Mouse (Mus musculus): ENCODE data around the gene Kcnk7. TPM values are rescaled to one million over a fixed set of nuclear protein-coding genes. Genes with fewer than 3 reads are reported as not detected.

Kcnk7 gene
- polyA plus RNA-seq, 1 experiment from 2014 or later: not detected

DNA sequence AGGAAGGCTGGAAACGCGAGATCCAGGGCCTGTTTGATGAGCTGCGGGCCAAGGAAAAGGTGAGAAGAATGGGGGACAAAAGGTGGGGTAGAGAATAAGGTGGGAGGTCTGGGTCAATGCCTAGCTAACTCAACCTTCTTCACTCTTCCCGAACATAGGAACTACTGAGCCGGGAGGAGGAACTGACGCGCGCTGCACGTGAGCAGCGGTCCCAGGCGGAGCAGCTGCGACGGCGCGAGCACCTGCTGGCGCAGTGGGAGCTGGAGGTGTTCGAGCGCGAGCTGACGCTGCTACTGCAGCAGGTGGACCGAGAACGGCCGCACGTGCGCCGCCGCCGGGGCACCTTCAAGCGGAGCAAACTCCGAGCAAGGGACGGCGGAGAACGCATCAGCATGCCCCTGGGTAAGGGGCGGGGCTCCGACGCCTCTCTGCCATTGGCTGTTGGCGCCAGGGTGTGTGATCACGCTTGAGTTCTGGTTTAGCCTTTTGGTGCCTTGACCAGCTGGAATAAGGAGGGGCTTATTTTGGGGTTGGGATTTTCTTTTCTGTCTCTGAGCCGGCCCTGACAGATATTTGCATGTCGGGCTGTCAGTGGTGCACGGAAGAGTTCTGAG is 8.2 kb upstream of the Kcnk7 start:
- peak; percentile 57 for DNase-seq (ENCODE audit: low spot score)
- peak overlapping the region; percentile 48 for H3K4me2 ChIP-seq (ENCODE audit: low read depth)
- H3K9ac ChIP-seq (ENCODE audit: low read length): peak overlapping the region; percentile 33; the same call in 1 of the 2 replicates
- peak overlapping the region; percentile 20; the same call in 1 of the 2 replicates for H3K4me3 ChIP-seq (ENCODE audit: low read depth, low read length)
- H3K36me3 ChIP-seq (ENCODE audit: control insufficient read depth, insufficient read depth, low read length): peaks cover 18% of the 10 kb centered on the region
- no peaks in the 10 kb centered on the region for H3K9me3 ChIP-seq (ENCODE audit: control insufficient read depth, low read length)
- 6% methylated on average over 41 of the region's 41 CpGs for WGBS
- no peak overlapping the region for H3K27ac ChIP-seq (ENCODE audit: low read depth, low read length)
- H3K4me1 ChIP-seq (ENCODE audit: control insufficient read depth, insufficient read depth, low read length): peaks cover 15% of the 10 kb centered on the region
- peak; percentile 45; the same call in 1 of the 2 replicates for ATAC-seq (ENCODE audit: insufficient read depth, low FRiP score, low TSS enrichment)
- no peaks in the 10 kb centered on the region for H3K27me3 ChIP-seq (ENCODE audit: control insufficient read depth, insufficient read depth, low read length)

DNA sequence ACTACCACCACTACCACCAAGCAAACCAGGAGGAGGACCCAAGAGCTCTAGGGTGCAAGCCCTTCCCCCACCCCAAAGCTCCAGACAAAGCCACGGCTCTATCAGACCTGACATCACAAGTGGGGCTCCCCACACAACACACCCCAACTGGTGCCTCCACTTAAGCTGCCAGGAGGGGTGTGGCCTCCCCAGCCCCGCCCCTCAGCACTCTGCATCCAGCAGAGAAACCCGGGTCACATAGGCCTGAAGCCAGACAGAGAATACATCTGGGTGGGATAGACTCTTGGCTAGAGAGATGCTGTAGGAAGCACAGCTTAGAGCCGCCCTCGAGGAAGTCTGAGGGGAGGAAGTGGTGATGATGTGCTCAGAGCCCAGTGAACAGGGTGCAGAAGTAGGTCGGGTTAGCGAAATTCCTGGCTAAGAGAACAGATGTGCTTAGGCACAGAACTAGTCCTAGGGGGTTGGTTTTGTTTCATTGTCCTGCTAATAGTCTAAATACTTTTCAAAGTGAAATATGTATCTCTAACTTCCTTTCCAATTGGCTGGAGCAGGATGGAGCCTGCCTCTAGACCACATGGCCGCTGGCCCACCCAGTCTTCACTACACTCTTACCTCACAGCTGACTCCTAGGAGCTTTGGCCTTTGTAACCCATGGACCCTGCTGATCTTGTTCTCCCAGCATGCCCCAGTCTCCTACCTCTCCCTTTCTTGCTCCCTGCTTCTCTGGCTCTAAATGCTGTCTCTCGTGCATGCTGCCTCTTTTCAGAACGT is 819 bp downstream of the Kcnk7 start:
- 52% methylated on average over 10 of the region's 10 CpGs for WGBS
- no peak overlapping the region for H3K4me2 ChIP-seq (ENCODE audit: low read depth)
- peaks cover 26% of the 10 kb centered on the region for H3K36me3 ChIP-seq (ENCODE audit: control insufficient read depth, insufficient read depth, low read length)
- no peaks in the 10 kb centered on the region for H3K27me3 ChIP-seq (ENCODE audit: control insufficient read depth, insufficient read depth, low read length)
- no peak for DNase-seq (ENCODE audit: low spot score)
- no peak overlapping the region for H3K9ac ChIP-seq (ENCODE audit: low read length)
- H3K4me1 ChIP-seq (ENCODE audit: control insufficient read depth, insufficient read depth, low read length): no peaks in the 10 kb centered on the region
- H3K9me3 ChIP-seq (ENCODE audit: control insufficient read depth, low read length): no peaks in the 10 kb centered on the region
- no peak overlapping the region for H3K27ac ChIP-seq (ENCODE audit: low read depth, low read length)
- ATAC-seq (ENCODE audit: insufficient read depth, low FRiP score, low TSS enrichment): no peak
- H3K4me3 ChIP-seq (ENCODE audit: low read depth, low read length): no peak overlapping the region

DNA sequence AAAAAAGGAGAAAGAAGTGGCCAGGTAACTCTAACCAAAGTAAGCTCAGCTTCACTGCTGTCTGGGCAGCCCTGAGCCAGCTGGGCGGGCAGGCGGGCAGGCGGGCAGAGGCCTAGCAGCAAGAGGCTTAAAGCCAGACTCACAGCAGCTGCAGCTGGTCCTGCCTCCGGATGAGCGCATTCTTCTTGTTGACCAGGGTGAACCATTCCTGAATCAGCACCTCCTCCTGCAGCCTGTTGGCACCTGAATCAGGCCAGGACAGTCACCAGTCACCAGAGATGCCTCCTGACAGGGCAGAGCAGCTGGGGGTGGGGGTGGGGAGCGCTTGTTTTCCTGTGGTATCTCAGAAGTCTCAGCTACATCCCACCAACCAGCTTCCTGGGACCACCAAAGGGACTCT is 5.9 kb downstream of the Kcnk7 start:
- no peak for DNase-seq (ENCODE audit: low spot score)
- Histone ChIP-seq H3K9me3 (ENCODE audit: control insufficient read depth, low read length) (no peaks in the 10 kb centered on the region), H3K27ac (ENCODE audit: low read depth, low read length) (no peak overlapping the region), H3K4me3 (ENCODE audit: low read depth, low read length) (no peak overlapping the region), H3K4me1 (ENCODE audit: control insufficient read depth, insufficient read depth, low read length) (no peaks in the 10 kb centered on the region), H3K36me3 (ENCODE audit: control insufficient read depth, insufficient read depth, low read length) (peaks cover 11% of the 10 kb centered on the region), H3K9ac (ENCODE audit: low read length) (no peak overlapping the region), H3K4me2 (ENCODE audit: low read depth) (no peak overlapping the region), H3K27me3 (ENCODE audit: control insufficient read depth, insufficient read depth, low read length) (no peaks in the 10 kb centered on the region)
- no peak for ATAC-seq (ENCODE audit: insufficient read depth, low FRiP score, low TSS enrichment)
- WGBS: 90% methylated on average over 6 of the region's 6 CpGs

DNA sequence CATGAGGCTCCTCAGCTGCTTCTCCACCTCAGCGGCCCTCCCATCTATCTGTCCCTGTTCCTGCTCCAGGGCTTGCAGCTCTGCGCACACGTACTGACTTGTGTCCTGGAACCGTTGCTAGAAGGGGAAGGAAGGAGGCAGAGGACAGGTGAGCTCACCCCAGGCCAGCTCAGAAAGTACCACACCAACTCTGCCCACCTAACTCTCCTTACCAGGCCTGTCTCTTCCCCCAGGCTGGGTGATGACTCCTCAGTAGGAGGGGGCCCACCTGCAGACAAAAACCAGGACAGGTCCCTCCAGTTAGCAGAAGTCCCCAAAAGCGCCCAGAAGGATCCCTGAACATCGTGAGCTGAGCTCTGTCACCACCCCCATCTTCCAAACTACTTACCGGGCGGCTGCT is 6.4 kb downstream of the Kcnk7 start:
- ATAC-seq (ENCODE audit: insufficient read depth, low FRiP score, low TSS enrichment) (no peak), DNase-seq (ENCODE audit: low spot score) (no peak)
- Histone ChIP-seq H3K4me3 (ENCODE audit: low read depth, low read length) (no peak overlapping the region), H3K4me1 (ENCODE audit: control insufficient read depth, insufficient read depth, low read length) (no peaks in the 10 kb centered on the region), H3K36me3 (ENCODE audit: control insufficient read depth, insufficient read depth, low read length) (peaks cover 11% of the 10 kb centered on the region), H3K27ac (ENCODE audit: low read depth, low read length) (no peak overlapping the region), H3K27me3 (ENCODE audit: control insufficient read depth, insufficient read depth, low read length) (no peaks in the 10 kb centered on the region), H3K9me3 (ENCODE audit: control insufficient read depth, low read length) (no peaks in the 10 kb centered on the region), H3K9ac (ENCODE audit: low read length) (no peak overlapping the region), H3K4me2 (ENCODE audit: low read depth) (no peak overlapping the region)
- WGBS: 78% methylated on average over 8 of the region's 8 CpGs

DNA sequence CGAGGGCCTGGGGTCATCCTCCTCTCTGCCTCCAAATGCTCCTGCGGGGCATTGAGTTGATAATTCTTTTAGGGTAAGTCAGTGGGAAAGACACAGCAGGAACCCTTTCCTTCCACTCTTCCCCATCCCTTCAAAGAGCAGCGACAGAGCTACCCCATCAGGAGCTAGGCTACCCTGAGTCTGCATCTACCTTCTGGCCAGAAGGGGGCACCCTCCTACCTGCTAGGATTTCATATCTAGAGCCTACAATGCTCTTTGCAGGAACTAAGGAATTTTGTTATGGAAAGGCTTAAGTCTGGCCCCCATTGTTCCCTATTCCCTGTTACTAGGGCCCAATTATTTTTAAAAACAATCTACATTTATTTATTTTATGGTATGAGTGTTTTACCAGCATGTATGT is 7.1 kb downstream of the Kcnk7 start:
- Histone ChIP-seq H3K4me3 (ENCODE audit: low read depth, low read length) (no peak overlapping the region), H3K4me1 (ENCODE audit: control insufficient read depth, insufficient read depth, low read length) (no peaks in the 10 kb centered on the region), H3K9me3 (ENCODE audit: control insufficient read depth, low read length) (no peaks in the 10 kb centered on the region), H3K27ac (ENCODE audit: low read depth, low read length) (no peak overlapping the region), H3K36me3 (ENCODE audit: control insufficient read depth, insufficient read depth, low read length) (peaks cover 11% of the 10 kb centered on the region), H3K27me3 (ENCODE audit: control insufficient read depth, insufficient read depth, low read length) (no peaks in the 10 kb centered on the region), H3K4me2 (ENCODE audit: low read depth) (no peak overlapping the region), H3K9ac (ENCODE audit: low read length) (no peak overlapping the region)
- ATAC-seq (ENCODE audit: insufficient read depth, low FRiP score, low TSS enrichment) (no peak), DNase-seq (ENCODE audit: low spot score) (peak; percentile 74)
- WGBS: 9% methylated on average over 3 of the region's 3 CpGs

DNA sequence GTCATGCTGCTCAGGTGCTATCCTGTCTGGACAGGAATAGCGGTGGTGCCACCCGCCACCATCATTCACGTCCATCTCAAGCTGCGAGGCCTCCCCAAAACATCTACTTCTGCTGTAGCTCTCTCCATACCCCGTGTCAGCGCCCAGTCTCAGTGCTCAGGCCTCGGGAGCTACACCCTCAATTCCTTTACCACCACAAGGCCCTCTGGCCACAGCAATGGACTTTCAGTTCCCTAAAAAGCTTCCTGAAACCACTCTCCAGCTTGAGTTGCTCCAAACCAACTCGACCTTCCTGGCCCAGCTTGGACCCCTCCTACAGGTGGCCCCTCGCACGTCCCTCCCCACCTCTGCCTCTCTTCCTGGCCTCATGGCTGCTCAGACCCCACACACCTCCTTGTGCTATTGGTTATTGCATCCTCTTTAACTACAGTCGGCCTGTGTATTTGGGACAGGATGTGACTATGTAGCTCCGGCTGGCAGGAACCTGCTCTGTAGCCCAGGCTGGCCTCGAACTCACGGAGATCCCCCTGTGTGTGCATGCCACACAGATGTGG is 7.8 kb downstream of the Kcnk7 start:
- Histone ChIP-seq H3K4me3 (ENCODE audit: low read depth, low read length) (no peak overlapping the region), H3K36me3 (ENCODE audit: control insufficient read depth, insufficient read depth, low read length) (peaks cover 11% of the 10 kb centered on the region), H3K9me3 (ENCODE audit: control insufficient read depth, low read length) (no peaks in the 10 kb centered on the region), H3K27me3 (ENCODE audit: control insufficient read depth, insufficient read depth, low read length) (no peaks in the 10 kb centered on the region), H3K9ac (ENCODE audit: low read length) (no peak overlapping the region), H3K27ac (ENCODE audit: low read depth, low read length) (no peak overlapping the region), H3K4me1 (ENCODE audit: control insufficient read depth, insufficient read depth, low read length) (peaks cover 3% of the 10 kb centered on the region; the same call in 1 of the 2 replicates), H3K4me2 (ENCODE audit: low read depth) (no peak overlapping the region)
- ATAC-seq (ENCODE audit: insufficient read depth, low FRiP score, low TSS enrichment): no peak
- 89% methylated on average over 14 of the region's 14 CpGs for WGBS
- no peak for DNase-seq (ENCODE audit: low spot score)

DNA sequence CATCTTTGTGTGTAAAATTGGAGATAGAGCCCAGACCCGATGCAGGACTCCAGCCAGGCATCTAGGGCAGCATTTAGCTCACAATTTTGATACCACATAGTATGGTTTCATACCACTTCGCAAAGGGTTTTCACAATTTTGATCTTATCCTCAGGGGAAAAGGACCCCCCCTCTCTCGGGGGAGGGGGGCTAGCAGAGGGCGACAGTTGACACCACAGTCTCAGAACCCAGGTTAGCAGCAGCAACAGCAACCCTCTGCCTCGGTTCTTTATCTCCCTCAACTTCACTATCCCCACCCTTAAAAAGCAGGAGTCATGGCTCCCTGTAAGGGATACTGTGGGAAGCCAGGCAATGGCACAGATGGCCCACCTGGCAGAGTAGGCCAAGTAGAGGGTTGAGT is 9.1 kb downstream of the Kcnk7 start:
- WGBS: 78% methylated on average over 5 of the region's 5 CpGs
- no peak overlapping the region for H3K27ac ChIP-seq (ENCODE audit: low read depth, low read length)
- H3K9me3 ChIP-seq (ENCODE audit: control insufficient read depth, low read length): no peaks in the 10 kb centered on the region
- H3K4me2 ChIP-seq (ENCODE audit: low read depth): no peak overlapping the region
- DNase-seq (ENCODE audit: low spot score) (no peak), ATAC-seq (ENCODE audit: insufficient read depth, low FRiP score, low TSS enrichment) (no peak)
- peaks cover 3% of the 10 kb centered on the region; the same call in 1 of the 2 replicates for H3K4me1 ChIP-seq (ENCODE audit: control insufficient read depth, insufficient read depth, low read length)
- H3K27me3 ChIP-seq (ENCODE audit: control insufficient read depth, insufficient read depth, low read length): no peaks in the 10 kb centered on the region
- no peak overlapping the region for H3K4me3 ChIP-seq (ENCODE audit: low read depth, low read length)
- H3K9ac ChIP-seq (ENCODE audit: low read length): no peak overlapping the region
- H3K36me3 ChIP-seq (ENCODE audit: control insufficient read depth, insufficient read depth, low read length): peaks cover 8% of the 10 kb centered on the region

DNA sequence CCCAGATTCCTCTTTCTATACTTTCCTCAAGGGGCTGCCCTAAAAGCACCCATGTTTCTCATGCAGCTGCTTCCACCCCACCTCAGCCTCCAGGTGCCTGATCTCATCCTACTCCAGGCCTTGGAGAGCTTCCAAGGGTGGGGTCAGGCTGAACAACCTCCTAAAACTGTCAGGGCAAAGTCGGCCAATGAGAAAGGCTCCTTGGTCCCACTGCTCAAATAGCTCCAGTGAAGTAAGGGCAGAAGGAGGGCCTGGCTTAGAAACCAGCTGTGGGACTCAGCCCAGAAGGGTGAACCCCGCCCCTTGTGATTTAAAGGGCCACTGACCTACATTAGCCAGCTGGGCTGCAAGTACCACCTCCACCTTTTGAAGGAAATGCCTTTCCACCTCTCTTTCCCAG is 9.6 kb downstream of the Kcnk7 start:
- H3K4me1 ChIP-seq (ENCODE audit: control insufficient read depth, insufficient read depth, low read length): peaks cover 3% of the 10 kb centered on the region; the same call in 1 of the 2 replicates
- no peak overlapping the region for H3K27ac ChIP-seq (ENCODE audit: low read depth, low read length)
- WGBS: 12% methylated on average over 2 of the region's 2 CpGs
- H3K9me3 ChIP-seq (ENCODE audit: control insufficient read depth, low read length): no peaks in the 10 kb centered on the region
- ATAC-seq (ENCODE audit: insufficient read depth, low FRiP score, low TSS enrichment) (no peak), DNase-seq (ENCODE audit: low spot score) (no peak)
- no peaks in the 10 kb centered on the region for H3K27me3 ChIP-seq (ENCODE audit: control insufficient read depth, insufficient read depth, low read length)
- H3K4me3 ChIP-seq (ENCODE audit: low read depth, low read length): no peak overlapping the region
- H3K9ac ChIP-seq (ENCODE audit: low read length): no peak overlapping the region
- peaks cover 6% of the 10 kb centered on the region for H3K36me3 ChIP-seq (ENCODE audit: control insufficient read depth, insufficient read depth, low read length)
- no peak overlapping the region for H3K4me2 ChIP-seq (ENCODE audit: low read depth)
